Mouse (Mus musculus): ENCODE results near the gene Ip6k1. TPM values are rescaled to one million over a fixed set of nuclear protein-coding genes. Genes with fewer than 3 reads are reported as not detected.

The Ip6k1 gene
- polyA plus RNA-seq, 1 experiment from 2014 or later: 34.5 TPM

- no peak overlapping the region for H3K27ac ChIP-seq
- H3K27me3 ChIP-seq: no peaks in the 10 kb centered on the region
- H3K4me2 ChIP-seq: no peak overlapping the region
- no peaks in the 10 kb centered on the region for H3K4me1 ChIP-seq (replicated peaks)
- 92% methylated on average over 2 of the region's 2 CpGs for WGBS
- ATAC-seq (replicated peaks; ENCODE audit: insufficient number of reproducible peaks, insufficient read depth, low FRiP score, low read depth): no peak
- H3K4me3 ChIP-seq: no peak overlapping the region
- H3K9me3 ChIP-seq (replicated peaks): no peaks in the 10 kb centered on the region
- H3K9ac ChIP-seq: no peak overlapping the region
- H3K36me3 ChIP-seq: peaks cover 35% of the 10 kb centered on the region
These were observed 33.2 kb downstream of the Ip6k1 start for GRCm38 (mm10) chr9:108035331-108036156.

DNA sequence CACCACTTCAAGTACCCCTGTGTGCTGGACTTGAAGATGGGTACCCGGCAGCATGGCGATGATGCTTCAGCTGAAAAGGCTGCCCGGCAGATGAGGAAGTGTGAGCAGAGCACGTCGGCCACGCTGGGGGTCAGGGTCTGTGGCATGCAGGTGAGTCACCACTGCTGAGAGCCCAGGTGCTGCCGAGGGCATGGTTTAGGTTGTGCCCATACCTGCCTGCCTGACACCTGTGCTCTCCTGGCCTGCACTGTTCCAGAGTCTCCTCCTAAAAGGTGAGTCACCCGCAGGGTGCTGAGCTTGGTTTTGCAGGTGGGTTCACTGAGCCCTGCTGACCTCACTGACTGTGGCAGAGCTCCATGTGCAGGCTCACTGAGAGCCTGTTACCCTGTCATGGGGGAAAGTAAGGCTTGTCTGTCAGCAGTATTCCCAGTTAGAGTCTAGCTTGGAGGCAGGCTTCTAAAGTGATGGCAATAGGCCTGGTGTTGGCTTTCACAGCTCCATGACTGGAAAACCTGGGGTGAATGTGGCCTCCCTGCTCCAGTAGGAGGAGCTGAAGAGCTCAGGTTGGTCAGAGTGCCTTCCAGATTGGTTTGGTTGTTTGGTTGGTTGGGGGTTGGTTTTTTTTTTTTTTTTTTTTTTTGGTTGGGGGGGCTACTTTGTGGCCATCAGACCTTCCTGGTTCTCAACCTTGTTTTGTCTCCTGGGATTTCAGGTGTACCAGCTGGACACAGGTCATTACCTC, 42.6 kb downstream of the Ip6k1 start:
- ATAC-seq (replicated peaks; ENCODE audit: insufficient number of reproducible peaks, insufficient read depth, low FRiP score, low read depth): no peak
- Histone ChIP-seq H3K4me3 (no peak overlapping the region), H3K27me3 (no peaks in the 10 kb centered on the region), H3K9ac (no peak overlapping the region), H3K9me3 (replicated peaks) (no peaks in the 10 kb centered on the region), H3K27ac (no peak overlapping the region), H3K36me3 (peaks cover 52% of the 10 kb centered on the region), H3K4me2 (no peak overlapping the region), H3K4me1 (replicated peaks) (peaks cover 20% of the 10 kb centered on the region)
- WGBS: 93% methylated on average over 8 of the region's 8 CpGs

- Histone ChIP-seq H3K27me3 (no peaks in the 10 kb centered on the region), H3K4me2 (no peak overlapping the region), H3K4me1 (replicated peaks) (peaks cover 27% of the 10 kb centered on the region), H3K36me3 (peaks cover 53% of the 10 kb centered on the region), H3K9ac (no peak overlapping the region), H3K9me3 (replicated peaks) (no peaks in the 10 kb centered on the region), H3K27ac (no peak overlapping the region), H3K4me3 (no peak overlapping the region)
- ATAC-seq (replicated peaks; ENCODE audit: insufficient number of reproducible peaks, insufficient read depth, low FRiP score, low read depth): no peak
- WGBS: 92% methylated on average over 4 of the region's 4 CpGs
These were observed 44.3 kb downstream of the Ip6k1 start for GRCm38 (mm10) chr9:108046582-108046981.

DNA sequence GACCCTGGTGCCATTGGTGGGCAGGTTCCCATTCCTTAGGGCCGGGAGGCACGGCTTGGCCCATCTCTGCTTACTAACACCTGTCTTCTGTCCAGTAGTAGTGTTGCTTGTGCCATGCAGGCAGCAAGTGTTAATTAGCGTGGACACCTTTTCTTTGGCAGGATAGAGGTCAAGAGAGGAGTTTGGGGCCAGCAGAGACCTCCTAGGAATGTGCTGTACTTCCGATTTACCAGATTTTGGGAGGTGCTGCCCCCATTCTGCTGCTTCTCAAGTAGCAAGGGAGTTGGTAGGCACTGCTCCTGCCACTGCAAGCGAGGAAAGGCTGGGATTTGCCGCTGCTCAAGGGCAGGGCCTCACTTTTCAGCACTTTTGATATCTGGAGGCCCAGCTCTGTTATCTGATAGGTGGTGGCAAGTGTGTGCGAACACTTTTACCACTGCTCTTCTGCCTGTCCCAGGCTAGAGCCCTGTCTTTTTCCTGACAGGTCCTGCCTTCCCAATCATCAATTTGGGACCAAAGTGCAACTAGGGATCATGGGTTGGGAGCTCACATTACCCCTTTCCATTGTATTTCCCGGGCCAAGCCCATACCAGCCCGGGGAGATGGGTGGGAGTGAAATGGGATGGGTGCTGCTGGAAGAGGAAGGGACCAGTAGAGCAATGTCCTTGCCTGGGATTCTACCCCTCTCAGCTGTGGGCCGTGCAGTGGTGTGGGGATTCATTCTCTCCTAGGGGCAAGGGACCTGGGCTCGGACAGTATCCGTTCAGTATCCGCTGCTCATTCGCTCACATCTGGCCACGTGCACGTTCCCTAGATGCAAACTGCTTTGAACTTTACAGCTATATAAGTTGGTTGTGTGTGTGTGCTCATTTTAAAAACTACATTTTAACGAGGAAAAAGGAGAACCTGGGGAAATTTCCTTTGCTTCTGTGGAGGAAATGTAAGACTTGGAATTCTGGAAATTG, 45.6 kb downstream of the Ip6k1 start:
- no peaks in the 10 kb centered on the region for H3K9me3 ChIP-seq (replicated peaks)
- no peak for ATAC-seq (replicated peaks; ENCODE audit: insufficient number of reproducible peaks, insufficient read depth, low FRiP score, low read depth)
- H3K4me3 ChIP-seq: peak overlapping the region; percentile 77
- 34% methylated on average over 17 of the region's 17 CpGs for WGBS
- peaks cover 43% of the 10 kb centered on the region for H3K36me3 ChIP-seq
- H3K4me2 ChIP-seq: peak overlapping the region; percentile 88
- peak overlapping the region; percentile 54 for H3K9ac ChIP-seq
- peak overlapping the region; percentile 82 for H3K27ac ChIP-seq
- H3K27me3 ChIP-seq: no peaks in the 10 kb centered on the region
- peaks cover 34% of the 10 kb centered on the region for H3K4me1 ChIP-seq (replicated peaks)

- Histone ChIP-seq H3K36me3 (peaks cover 38% of the 10 kb centered on the region), H3K9ac (peak overlapping the region; percentile 54), H3K9me3 (replicated peaks) (no peaks in the 10 kb centered on the region)
These were observed 46.3 kb downstream of the Ip6k1 start for GRCm38 (mm10) chr9:108048566-108048955.

DNA sequence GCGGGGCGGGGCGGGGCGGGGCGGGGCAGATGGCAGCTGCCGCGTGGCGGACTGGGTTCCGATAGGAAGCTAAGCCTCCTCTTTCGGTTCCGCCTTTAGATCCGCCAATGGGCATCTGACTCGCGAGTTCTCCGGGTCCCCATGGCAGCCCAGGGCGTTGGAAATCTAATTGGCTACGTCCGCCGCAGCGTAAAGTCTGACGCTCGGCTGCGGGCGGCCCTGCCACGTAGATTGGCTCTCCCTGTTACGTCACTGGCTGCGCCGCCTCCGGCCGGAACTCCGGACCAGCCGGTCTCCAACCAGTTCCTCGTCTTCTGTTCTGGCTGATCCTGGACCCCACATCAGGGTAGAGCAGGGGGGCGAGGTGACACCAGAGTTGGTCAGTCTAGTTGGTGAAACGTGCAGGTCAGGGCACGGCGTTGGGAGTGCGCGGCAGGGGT, 46.7 kb downstream of the Ip6k1 start, which contains the start of gene Gmppb:
Gene Gmppb (plus strand): TSS at position 227 of the 440 bp plus-strand sequence.
- peak within 1 kb of the TSS; percentile 77 for H3K4me3 ChIP-seq
- H3K4me2 ChIP-seq: peak within 1 kb of the TSS; percentile 88
- peak within 1 kb of the TSS; percentile 82 for H3K27ac ChIP-seq
- H3K9me3 ChIP-seq (replicated peaks): no peaks in the 10 kb centered on the region
- H3K4me1 ChIP-seq (replicated peaks): peaks cover 45% of the 10 kb centered on the region
- H3K9ac ChIP-seq: peak within 1 kb of the TSS; percentile 78
- H3K27me3 ChIP-seq: no peaks in the 10 kb centered on the region
- WGBS: 0% methylated on average over 35 of the region's 39 CpGs
- H3K36me3 ChIP-seq: peaks cover 40% of the 10 kb centered on the region
- peak; percentile 93 for ATAC-seq (replicated peaks; ENCODE audit: insufficient number of reproducible peaks, insufficient read depth, low FRiP score, low read depth)

More at GRCm38 (mm10) chr9:108048566-108048955, 46.3 kb downstream of the Ip6k1 start:
- Histone ChIP-seq H3K4me1 (replicated peaks) (peaks cover 41% of the 10 kb centered on the region), H3K27ac (peak overlapping the region; percentile 82), H3K4me2 (peak overlapping the region; percentile 88), H3K27me3 (no peaks in the 10 kb centered on the region), H3K4me3 (peak overlapping the region; percentile 77)
- peak; percentile 44; the same call in 1 of the 2 replicates for ATAC-seq (replicated peaks; ENCODE audit: insufficient number of reproducible peaks, insufficient read depth, low FRiP score, low read depth)
- 2% methylated on average over 19 of the region's 19 CpGs for WGBS

DNA sequence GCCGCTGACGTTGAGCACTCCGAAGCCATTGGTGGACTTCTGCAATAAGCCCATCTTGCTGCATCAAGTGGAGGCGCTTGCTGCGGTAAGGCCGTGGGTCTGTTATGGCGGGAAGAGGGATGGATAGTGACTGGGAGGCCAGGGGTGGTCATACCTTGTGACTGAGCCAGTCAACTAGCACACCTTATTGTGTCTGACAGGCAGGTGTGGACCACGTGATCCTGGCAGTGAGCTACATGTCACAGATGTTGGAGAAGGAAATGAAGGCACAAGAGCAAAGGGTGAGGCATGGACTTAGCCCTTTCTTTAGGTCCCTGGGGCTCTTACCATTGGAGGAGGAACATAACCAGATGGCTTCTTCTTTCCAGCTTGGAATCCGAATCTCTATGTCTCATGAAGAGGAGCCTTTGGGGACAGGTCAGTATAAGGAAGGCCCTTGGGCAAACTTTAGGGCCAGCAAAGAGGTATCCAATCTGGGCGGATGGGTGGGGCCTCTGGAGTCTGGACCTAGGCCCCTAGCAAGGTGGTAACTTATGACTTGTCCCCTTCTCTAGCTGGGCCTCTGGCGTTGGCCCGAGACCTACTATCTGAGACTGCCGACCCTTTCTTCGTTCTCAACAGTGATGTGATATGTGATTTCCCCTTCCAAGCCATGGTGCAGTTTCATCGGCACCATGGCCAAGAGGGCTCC, 47.4 kb downstream of the Ip6k1 start:
- peak overlapping the region; percentile 88 for H3K4me2 ChIP-seq
- no peak for ATAC-seq (replicated peaks; ENCODE audit: insufficient number of reproducible peaks, insufficient read depth, low FRiP score, low read depth)
- H3K36me3 ChIP-seq: peaks cover 47% of the 10 kb centered on the region
- WGBS: 40% methylated on average over 15 of the region's 15 CpGs
- peak overlapping the region; percentile 78 for H3K9ac ChIP-seq
- H3K4me3 ChIP-seq: peak overlapping the region; percentile 77
- H3K4me1 ChIP-seq (replicated peaks): peaks cover 45% of the 10 kb centered on the region
- peak overlapping the region; percentile 82 for H3K27ac ChIP-seq
- H3K27me3 ChIP-seq: no peaks in the 10 kb centered on the region
- no peaks in the 10 kb centered on the region for H3K9me3 ChIP-seq (replicated peaks)

GRCm38 (mm10) chr9:108051184-108051930, 49.1 kb downstream of the Ip6k1 start:
- WGBS: 94% methylated on average over 15 of the region's 15 CpGs
- H3K36me3 ChIP-seq: peaks cover 47% of the 10 kb centered on the region
- peaks cover 45% of the 10 kb centered on the region for H3K4me1 ChIP-seq (replicated peaks)

DNA sequence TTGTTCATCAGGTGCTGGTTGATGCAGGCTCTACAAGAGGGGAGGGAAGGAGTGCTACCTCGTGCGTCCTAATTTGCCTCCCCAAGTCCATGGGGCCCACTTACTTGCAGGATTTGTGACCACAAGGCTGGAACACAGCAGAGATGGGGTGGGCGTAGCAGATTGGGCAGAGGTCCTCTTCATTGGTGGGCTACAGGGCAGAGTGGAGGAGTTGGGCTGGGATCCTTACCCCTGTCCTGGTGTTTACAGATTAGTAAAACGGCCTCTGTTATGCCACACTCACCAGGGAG, 49.6 kb downstream of the Ip6k1 start:
- 84% methylated on average over 4 of the region's 4 CpGs for WGBS

More at GRCm38 (mm10) chr9:108051184-108051930, 49.1 kb downstream of the Ip6k1 start:
- Histone ChIP-seq H3K9ac (no peak overlapping the region), H3K27me3 (no peaks in the 10 kb centered on the region), H3K27ac (no peak overlapping the region), H3K4me2 (no peak overlapping the region), H3K9me3 (replicated peaks) (no peaks in the 10 kb centered on the region), H3K4me3 (no peak overlapping the region)
- no peak for ATAC-seq (replicated peaks; ENCODE audit: insufficient number of reproducible peaks, insufficient read depth, low FRiP score, low read depth)

DNA sequence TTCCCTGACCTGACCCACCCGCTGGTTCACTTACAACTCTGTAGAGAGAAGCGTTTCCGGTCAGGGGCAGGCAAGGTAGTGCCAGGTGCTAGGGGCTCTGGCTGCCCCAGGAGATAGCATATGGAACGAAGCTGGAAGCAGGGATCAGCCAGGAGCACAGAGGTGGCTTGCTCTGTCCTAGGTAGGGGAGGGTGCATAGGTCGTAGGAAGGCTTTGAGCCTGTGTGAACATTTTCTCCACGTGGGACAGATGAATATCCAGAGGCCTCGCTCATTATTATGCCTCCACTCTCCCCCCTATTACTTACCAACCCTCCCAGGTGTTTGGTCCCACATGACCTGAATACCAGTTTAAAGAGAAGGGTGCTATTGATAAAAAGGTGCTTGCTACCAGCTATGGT, 50.1 kb downstream of the Ip6k1 start:
- Histone ChIP-seq H3K27ac (peak overlapping the region; percentile 12; the same call in 1 of the 2 replicates), H3K9ac (no peak overlapping the region), H3K36me3 (peaks cover 44% of the 10 kb centered on the region; the same call in 1 of the 2 replicates), H3K9me3 (replicated peaks) (no peaks in the 10 kb centered on the region), H3K4me1 (replicated peaks) (peaks cover 43% of the 10 kb centered on the region), H3K4me3 (no peak overlapping the region), H3K27me3 (no peaks in the 10 kb centered on the region), H3K4me2 (no peak overlapping the region)
- WGBS: 61% methylated on average over 7 of the region's 7 CpGs
- no peak for ATAC-seq (replicated peaks; ENCODE audit: insufficient number of reproducible peaks, insufficient read depth, low FRiP score, low read depth)

More for the DNA sequence above, 49.6 kb downstream of the Ip6k1 start:
- H3K27ac ChIP-seq: no peak overlapping the region
- no peak overlapping the region for H3K9ac ChIP-seq
- ATAC-seq (replicated peaks; ENCODE audit: insufficient number of reproducible peaks, insufficient read depth, low FRiP score, low read depth): no peak
- no peaks in the 10 kb centered on the region for H3K9me3 ChIP-seq (replicated peaks)
- H3K4me1 ChIP-seq (replicated peaks): peaks cover 45% of the 10 kb centered on the region
- no peak overlapping the region for H3K4me2 ChIP-seq
- H3K27me3 ChIP-seq: no peaks in the 10 kb centered on the region
- no peak overlapping the region for H3K4me3 ChIP-seq
- H3K36me3 ChIP-seq: peaks cover 45% of the 10 kb centered on the region; the same call in 1 of the 2 replicates
